Mouse (Mus musculus) ovary, postnatal 36 days (tissue): ENCODE measurements around the gene Nop2.

Source experiments
- DNase-seq: peaks from one replicate; pipeline ENCODE4 v3.0.0; 2022; ENCODE audit warnings: low spot score, mixed read lengths

Nop2 gene

DNA sequence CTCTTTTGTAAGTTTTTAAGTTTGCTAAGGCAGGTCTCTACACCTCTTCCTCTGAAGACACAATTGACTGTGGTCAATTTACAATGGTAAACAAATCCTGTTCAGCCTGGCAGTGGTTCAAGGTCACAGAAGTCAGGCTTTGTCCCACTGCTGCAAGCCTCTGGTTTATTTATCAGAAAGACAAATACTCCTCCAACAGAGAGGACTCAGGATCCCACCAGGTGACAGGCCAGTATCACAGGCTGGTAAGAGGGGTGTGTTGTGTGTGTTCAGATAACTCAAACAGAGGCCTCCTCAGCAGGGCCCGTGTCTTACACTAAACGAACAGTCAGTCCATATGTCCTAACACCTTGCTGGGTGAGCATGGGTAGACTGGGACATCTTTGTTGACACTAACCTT lies 40.8 kb downstream of the Nop2 start:
- DNase-seq: no peak

GRCm38 (mm10) chr6:125173256-125173655 lies 41.5 kb downstream of the Nop2 start:
- DNase-seq: peak; percentile 46

GRCm38 (mm10) chr6:125175469-125175868 lies 43.8 kb downstream of the Nop2 start:
- no peak for DNase-seq

DNA sequence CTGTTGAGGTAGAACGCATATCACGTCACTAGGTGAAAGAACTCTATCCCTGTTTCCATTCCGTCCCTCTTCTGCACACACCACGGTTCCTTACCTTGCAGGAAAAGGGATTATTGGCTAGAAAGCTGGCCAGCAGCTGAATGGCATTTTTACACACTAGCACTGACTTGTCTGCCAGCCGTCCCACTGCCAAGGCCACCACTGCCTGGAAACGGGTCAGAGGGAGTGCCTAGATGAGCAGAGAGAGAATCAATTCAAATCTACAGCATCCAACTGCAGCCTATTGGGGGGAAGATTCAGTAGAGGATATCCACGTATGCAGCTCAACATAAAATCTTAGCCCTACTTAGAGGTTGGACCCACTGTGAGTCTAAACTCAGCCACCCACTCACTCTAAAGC lies 47.9 kb downstream of the Nop2 start:
- DNase-seq: no peak

GRCm38 (mm10) chr6:125182133-125182532 lies 50.4 kb downstream of the Nop2 start:
- DNase-seq: no peak

DNA sequence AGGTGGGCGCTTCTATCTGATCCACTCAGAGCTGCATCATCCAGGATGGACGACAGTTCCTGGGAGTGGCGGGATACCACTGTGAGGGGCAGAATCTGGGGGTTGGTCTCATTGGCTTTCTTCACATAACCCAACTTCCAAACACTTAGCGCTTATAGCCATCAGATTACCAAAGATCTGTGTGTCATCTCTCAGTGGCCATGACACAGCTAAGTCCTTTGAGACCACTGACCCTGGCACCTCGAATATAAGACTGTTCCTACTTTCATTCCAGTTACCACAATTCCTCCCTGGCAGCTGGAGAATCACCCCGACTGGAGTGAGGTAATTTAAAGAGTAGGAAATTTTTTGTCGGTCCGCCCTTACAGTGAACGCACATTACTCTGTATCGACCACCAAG lies 54.5 kb downstream of the Nop2 start:
- no peak for DNase-seq

GRCm38 (mm10) chr6:125190816-125191215 lies 59.1 kb downstream of the Nop2 start:
- DNase-seq: no peak

DNA sequence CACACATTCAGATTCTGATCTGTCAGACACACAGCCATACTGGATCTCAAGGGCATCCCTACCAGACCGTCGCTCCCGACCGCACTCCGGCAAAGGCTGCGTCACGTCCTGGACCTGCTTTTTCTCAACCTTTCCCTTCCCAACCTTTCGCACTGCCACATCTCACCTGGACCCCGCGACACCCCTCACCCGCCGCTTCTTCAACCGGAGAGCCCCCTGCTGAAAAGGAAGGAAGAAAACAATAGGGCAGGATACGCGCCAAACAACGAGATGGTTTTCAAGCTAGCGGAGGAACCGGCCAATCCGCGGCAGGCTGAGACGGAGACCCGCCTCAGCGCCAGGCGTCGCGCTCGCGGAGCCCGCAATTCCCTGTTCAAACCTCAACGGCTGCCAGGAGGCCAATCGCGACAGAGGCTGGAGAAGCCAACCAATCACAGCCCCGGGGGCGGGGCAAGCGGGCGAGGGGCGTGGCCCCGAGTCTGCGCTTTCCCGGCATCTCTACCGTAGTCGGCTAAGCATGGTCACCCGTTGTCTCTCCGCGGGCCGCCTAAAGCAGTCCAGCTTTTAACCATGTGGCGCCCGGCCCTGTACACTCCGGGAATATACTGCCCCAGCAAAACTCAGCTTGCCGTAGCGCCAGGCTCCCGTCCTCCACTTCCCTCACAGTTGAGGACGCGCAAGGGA lies 59.8 kb downstream of the Nop2 start, which contains the start of the genes Ncapd2 and Mrpl51:
TSS of gene Ncapd2 (minus strand) at position 370 of the 684 bp plus-strand sequence.
TSS of gene Mrpl51 (plus strand) at position 470 of the 684 bp plus-strand sequence.
- peak; percentile 97 for DNase-seq

DNA sequence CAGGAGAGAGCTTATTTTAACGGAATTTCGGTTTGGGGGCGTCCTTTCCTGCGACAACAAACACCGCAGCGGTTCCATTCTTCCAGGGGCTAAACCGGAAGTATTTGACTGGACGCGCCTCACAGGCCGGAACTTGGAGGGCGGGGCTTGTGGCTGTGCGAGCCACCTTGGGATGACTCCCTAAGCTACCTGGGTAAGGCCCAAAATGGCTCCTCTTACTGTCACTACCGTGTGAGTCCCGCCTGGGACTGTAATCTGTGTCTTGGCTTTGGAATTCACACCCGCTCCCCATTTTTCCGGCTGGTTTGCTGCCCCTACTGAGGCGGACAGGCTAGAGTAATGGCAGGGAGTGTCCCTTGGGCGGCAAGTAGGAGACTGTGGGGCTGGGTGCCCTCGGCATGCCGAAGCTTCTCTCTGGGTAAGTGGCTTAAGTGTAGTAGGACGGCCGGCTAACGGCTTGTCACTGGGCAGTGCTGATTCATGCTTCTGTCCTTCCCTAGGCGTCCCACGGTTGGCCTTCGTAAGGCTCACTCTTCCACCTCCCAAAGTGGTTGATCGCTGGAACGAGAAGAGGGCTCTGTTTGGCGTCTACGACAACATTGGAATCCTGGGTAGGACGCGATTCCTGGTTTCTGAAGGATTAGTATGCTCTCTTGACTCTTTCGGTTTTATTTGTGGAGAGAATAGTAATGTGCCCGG lies 60.5 kb downstream of the Nop2 start:
- peak; percentile 89 for DNase-seq

DNA sequence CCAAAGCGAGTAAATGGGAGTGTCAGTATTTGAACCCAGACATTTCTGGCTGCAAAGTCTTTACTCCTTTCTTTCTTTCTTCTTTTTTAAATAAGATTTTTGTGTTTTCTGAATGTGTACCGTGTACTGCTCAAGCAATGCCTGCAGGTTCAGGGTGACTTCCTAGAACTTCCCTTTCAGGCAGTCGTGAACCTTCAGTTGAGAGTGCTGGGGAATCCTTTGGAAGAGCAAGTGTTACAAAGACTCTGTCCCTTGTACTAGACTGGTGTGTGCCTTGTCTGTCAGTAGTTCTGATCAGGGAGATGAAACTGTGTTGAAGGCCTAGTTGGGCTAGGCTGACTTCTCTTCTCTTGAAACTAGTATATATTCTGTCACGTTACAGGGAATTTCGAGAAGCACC lies 61.1 kb downstream of the Nop2 start:
- DNase-seq: no peak

DNA sequence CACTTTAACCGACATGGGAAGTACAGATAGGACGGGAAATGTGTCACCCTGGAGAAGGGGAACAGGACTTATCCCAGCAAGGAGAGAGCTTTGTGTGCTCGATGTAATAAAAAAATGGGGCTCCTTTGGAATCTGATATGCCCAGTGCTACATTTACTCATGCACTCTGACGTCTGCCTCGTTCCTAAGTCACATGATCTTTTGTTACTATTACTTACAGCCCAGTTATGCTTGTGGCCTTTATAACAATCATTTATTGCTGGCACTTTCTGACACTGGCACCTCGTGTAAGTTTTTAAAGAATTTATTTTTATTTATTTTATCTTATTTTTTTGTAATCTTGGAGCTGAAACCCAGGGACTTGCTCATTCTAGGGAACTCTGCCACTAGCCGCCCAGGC lies 61.7 kb downstream of the Nop2 start:
- DNase-seq: no peak
